Mouse (Mus musculus): ENCODE data around the gene Tango2.

The Tango2 gene

GRCm38 (mm10) chr16:18347931-18348600, at the start of gene Tango2, which contains the start of gene Arvcf:
Gene Tango2 (minus strand): TSS chr16:18348103.
Gene Arvcf (plus strand): TSS chr16:18348182.
- DNase-seq (ENCODE audit: low spot score in 2 of 2), result peak; percentile 89 to 90

DNA sequence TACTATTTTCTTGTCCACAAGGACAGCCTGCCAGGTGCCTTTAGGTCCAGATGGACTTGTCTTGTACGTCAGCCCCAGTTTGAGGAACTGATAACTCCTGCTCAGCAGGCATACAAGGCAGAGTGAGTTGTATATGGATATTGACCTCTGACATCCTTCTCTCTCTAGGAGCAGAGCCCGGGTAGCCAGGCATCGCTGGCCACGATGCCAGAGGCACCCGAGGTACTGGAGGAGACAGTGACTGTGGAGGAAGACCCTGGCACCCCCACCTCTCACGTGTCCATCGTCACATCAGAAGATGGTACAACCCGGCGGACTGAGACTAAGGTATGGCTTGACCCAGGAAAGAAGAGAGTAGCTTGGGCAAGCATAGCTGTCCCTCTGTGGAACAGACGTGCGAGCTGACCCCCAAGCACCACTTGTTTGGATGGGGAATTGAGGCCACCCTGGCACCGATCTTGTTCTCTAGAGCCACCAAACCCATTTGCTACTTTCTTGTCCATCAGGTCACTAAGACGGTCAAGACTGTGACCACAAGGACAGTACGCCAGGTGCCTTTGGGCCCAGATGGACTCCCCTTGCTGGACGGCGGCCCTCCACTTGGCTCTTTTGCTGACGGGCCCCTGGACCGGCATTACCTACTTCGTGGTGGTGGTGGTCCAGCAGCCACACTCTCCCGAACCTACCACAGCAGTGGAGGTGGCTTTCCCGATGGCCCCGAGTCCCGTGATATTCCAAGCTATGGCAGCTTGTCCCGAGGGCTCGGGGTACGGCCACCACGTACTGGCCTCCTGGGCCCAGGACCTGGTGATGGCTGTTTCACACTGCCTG, 49.1 kb upstream of the Tango2 start:
- no peak for DNase-seq (ENCODE audit: low spot score in 2 of 2)

DNA sequence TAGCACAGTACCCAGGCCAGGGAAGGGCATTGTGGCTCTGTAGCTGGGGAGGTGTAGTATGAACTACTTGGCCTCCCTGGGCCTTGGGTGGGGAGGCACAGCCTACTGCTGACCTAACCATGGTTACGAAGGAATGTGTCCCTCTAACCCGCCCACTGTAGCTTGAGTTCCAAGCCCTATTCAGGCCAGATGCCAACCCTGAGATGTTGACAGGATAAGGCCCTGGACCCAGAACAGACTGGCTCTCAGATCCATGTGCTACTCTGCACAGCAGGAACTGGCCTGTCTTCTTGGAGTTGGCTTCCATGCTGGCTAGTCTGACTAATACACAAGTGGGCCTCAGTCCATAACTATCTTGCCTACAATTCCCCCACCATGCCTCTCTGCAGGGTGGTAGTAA, 48.3 kb upstream of the Tango2 start:
- no peak for DNase-seq (ENCODE audit: low spot score in 2 of 2)

DNA sequence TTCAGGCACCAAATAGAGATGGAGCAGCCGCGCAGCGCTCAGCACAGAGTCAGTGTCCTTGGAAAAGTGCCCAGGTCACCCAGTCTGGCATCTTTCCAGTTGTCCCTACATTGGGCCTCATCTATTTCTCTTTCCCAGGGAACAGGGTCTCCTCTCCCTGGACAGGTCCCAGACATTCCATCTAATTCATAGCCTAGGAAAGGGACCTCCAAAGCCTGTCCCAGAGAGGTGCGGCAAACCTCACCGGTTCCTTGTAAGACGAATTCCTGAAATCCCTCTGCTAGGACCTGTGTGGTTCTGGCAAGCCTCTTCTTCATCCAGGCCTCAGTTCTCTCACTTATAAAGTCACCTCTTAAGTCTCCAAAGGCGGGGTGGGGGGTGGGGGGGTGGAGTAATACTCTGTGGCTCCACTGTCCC, 47.7 kb upstream of the Tango2 start:
- peak in 1 of 2 experiments; percentile 57 for DNase-seq (ENCODE audit: low spot score in 2 of 2)

GRCm38 (mm10) chr16:18394777-18395619, 47.1 kb upstream of the Tango2 start:
- peak in 1 of 2 experiments; percentile 52 for DNase-seq (ENCODE audit: low spot score in 2 of 2)

DNA sequence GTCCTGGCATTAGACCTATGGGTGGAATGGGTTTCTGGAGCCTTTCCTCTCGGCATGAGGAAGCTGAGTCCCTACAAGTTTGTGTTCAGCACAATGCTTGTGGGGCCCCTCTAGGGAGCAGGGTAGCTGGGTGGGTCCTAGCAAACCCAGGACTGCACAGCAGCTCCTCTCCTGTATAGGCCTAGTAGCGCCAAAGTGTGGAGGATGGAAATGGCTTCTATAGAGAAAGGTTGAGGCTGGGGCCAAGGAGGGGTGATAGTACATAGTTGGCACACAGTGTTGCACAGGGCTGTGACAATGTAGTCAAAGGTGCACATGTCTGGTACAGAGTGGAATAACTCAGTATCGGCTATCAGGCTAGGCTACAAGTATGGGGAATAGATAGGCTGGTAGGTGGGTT, 46.2 kb upstream of the Tango2 start:
- no peak for DNase-seq (ENCODE audit: low spot score in 2 of 2)

GRCm38 (mm10) chr16:18393595-18393994, 45.7 kb upstream of the Tango2 start:
- no peak for DNase-seq (ENCODE audit: low spot score in 2 of 2)

GRCm38 (mm10) chr16:18392469-18393426, 44.8 kb upstream of the Tango2 start:
- DNase-seq (ENCODE audit: low spot score in 2 of 2), result peak; percentile 88 to 91

DNA sequence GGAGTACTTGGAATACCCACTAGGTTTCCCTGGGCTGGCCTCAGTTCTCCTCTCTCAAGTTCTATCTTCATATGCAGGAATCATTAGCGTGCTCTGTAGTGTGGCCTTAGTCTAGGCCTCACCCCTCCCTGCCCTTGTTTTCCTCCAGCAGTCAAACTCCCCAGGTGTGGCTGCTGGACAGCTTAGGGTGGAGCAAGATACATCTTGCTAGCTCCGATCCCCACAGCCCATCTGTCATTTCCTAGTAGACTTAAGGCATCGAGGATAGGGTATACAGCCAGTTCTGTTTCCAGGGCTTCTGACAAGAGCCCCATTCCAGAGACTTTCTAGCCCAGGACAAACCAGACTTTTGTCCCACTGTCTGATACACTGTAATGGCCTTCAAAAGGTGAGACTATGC, 43.8 kb upstream of the Tango2 start:
- no peak for DNase-seq (ENCODE audit: low spot score in 2 of 2)

DNA sequence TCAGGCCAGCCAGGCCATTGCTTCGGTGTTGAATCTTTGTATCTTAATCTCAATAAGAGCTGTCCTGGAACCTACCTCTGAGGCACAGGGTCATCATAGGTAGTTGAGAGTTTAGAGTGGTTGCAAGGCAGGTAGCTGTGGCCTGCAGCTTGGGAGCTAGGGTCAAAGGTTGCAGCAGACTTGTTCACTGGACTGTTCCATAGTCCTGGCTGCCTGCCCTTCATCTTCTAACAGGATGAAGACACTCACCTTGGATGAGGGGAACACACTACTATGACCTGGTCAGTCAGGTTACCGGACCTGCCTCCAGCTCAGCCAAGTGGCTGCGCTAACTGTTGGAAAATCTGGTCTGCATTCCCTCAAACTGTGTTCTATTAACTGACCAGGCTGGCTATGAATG, 43.2 kb upstream of the Tango2 start:
- DNase-seq (ENCODE audit: low spot score in 2 of 2), result no peak

- no peak for DNase-seq (ENCODE audit: low spot score in 2 of 2)
Observed at GRCm38 (mm10) chr16:18390399-18390798, 42.5 kb upstream of the Tango2 start.

GRCm38 (mm10) chr16:18388583-18389435, 40.9 kb upstream of the Tango2 start:
- DNase-seq (ENCODE audit: low spot score in 2 of 2), result no peak

- DNase-seq (ENCODE audit: low spot score in 2 of 2), result no peak
Observed at GRCm38 (mm10) chr16:18387704-18388582, 40.0 kb upstream of the Tango2 start.

- no peak for DNase-seq (ENCODE audit: low spot score in 2 of 2)
Observed at GRCm38 (mm10) chr16:18386972-18387371, 39.1 kb upstream of the Tango2 start.

GRCm38 (mm10) chr16:18386451-18386850, 38.5 kb upstream of the Tango2 start:
- no peak for DNase-seq (ENCODE audit: low spot score in 2 of 2)

GRCm38 (mm10) chr16:18385411-18385810, 37.5 kb upstream of the Tango2 start:
- DNase-seq (ENCODE audit: low spot score in 2 of 2), result no peak

GRCm38 (mm10) chr16:18384659-18385058, 36.8 kb upstream of the Tango2 start:
- no peak for DNase-seq (ENCODE audit: low spot score in 2 of 2)

- DNase-seq (ENCODE audit: low spot score in 2 of 2), result no peak
Observed at GRCm38 (mm10) chr16:18384211-18384610, 36.3 kb upstream of the Tango2 start.

DNA sequence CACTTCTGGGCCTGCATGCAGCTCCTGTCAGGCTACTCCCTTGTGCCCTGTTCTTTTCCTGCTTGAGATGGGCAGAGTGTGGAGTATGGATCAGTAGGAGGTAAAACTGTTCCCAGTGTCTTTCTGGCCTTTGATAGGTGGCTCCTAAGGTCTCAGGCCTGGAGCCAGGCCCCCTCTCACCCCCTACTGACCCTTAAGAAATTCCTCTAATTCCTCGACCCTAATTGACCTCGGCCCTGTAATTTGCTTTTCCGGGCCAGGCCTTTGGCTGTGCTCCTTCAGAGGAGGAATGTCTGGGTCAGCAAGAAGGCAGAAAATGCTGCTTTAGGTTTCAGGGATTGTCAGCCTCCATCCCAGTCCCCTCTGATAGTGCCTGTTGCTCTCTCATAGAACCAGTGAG, 35.9 kb upstream of the Tango2 start:
- DNase-seq (ENCODE audit: low spot score in 2 of 2), result no peak

All from heart, adult 9 months (tissue).